Comparison of ENCODE assay signal across 8 mouse cellular contexts in genomic region chr16:14162988-14163416, GRCm38 (mm10). TPM values are rescaled to one million over a fixed set of nuclear protein-coding genes. Genes with fewer than 3 reads are reported as not detected.
DNase-seq lines count a peak whose midpoint lies in the region; ATAC-seq and TF ChIP-seq lines count a peak whose summit lies in the region.

TSS of gene Nde1 (plus strand) at chr16:14163275.
TSS of gene Marf1 (minus strand) at chr16:14163351.

- intact Hi-C loops in left cerebral cortex, adult 2 months (cut with DNase I): loop anchor here (2.0 to 5.0 kb wide), 3 partner anchors 32 to 329 kb away; partner anchors contain the start of gene Abcc1

- H3K4me3 ChIP-seq in left cerebral cortex, adult 2 months: peak within 1 kb of the TSS; percentile 61

- TF ChIP-seq CTCF in left cerebral cortex, adult 2 months (IDR thresholded peaks at IDR 0.05): no peak; the same call in 1 of the 2 replicates

- peak; percentile 74 for ATAC-seq in megakaryocyte, adult 5-6 weeks (ENCODE audit: poor library complexity, severe bottlenecking)

- peak within 1 kb of the TSS; percentile 72 for H3K27ac ChIP-seq in left cerebral cortex, adult 2 months

- DNase-seq in adrenal gland, adult (ENCODE audit: inconsistent age in 2 of 2, low spot score in 1 of 2): peak; percentile 95 to 98
- peak; percentile 96 for DNase-seq in embryo, embryonic 10 days (ENCODE audit: low spot score)
- DNase-seq in gastrocnemius, postnatal 10 days: peak; percentile 90
- peak; percentile 68 for DNase-seq in hindlimb bud, embryonic 11.5 days (ENCODE audit: extremely low spot score, low read depth, low spot score)
- DNase-seq in left cerebral cortex, adult 2 months (ENCODE audit: extremely low spot score in 1 of 2, low spot score in 2 of 2): peak; percentile 79 to 81
- DNase-seq in right cerebral cortex, adult 2 months (ENCODE audit: low spot score in 2 of 2): peak; percentile 72 to 78
- DNase-seq in urinary bladder, postnatal 10 days (ENCODE audit: low spot score): peak; percentile 57

RNA-seq across cellular contexts. Expression of gene Nde1, which starts in this region (rescaled TPM):
- 10 to 100 TPM; 26.3 to 31.1 TPM for total RNA-seq in gastrocnemius, postnatal 10 days (2021)
- total RNA-seq in left cerebral cortex, adult 2 months (2021): 10 to 100 TPM; 15.9 to 19.1 TPM
- 41.4 and 42.3 TPM in 2 replicates for total RNA-seq in megakaryocyte, adult 5-6 weeks (2015)
- total RNA-seq in megakaryocyte, adult 5-6 weeks (2017): 73.0 and 88.6 TPM in 2 replicates

RNA-seq across cellular contexts. Expression of gene Marf1, which starts in this region (rescaled TPM):
- 10 to 100 TPM; 17.5 to 24.2 TPM for total RNA-seq in gastrocnemius, postnatal 10 days (2021)
- total RNA-seq in left cerebral cortex, adult 2 months (2021): 100 to 1,000 TPM; 162 TPM
- total RNA-seq in megakaryocyte, adult 5-6 weeks (2015): 41.1 and 46.4 TPM in 2 replicates
- total RNA-seq in megakaryocyte, adult 5-6 weeks (2017): 27.9 and 34.8 TPM in 2 replicates

Comparison
In these comparisons a context has a peak if more than half of its experiments do, and no peak if none do; other contexts are left out.
1. Peak in every context shown above with its lines: DNase-seq, ATAC-seq, H3K4me3 ChIP-seq and H3K27ac ChIP-seq.